Mouse (Mus musculus): ENCODE data around the gene Prkab2. TPM values are rescaled to one million over a fixed set of nuclear protein-coding genes. Genes with fewer than 3 reads are reported as not detected.

The Prkab2 gene
- polyA plus RNA-seq, 1 experiment: 2.2 TPM

- Histone ChIP-seq H3K4me1 (no peaks in the 10 kb centered on the region), H3K27me3 (replicated peaks) (no peaks in the 10 kb centered on the region), H3K4me3 (replicated peaks) (no peak overlapping the region), H3K9me3 (no peaks in the 10 kb centered on the region), H3K36me3 (replicated peaks; ENCODE audit: low read length) (no peaks in the 10 kb centered on the region)
- no peak for TF ChIP-seq GATA1 (IDR thresholded peaks at IDR 0.05; ENCODE audit: borderline replicate concordance, low read length)
- no peak for TF ChIP-seq FLI1 (IDR thresholded peaks at IDR 0.05; ENCODE audit: low read length)
Observed at GRCm38 (mm10) chr3:97648518-97648917, 9.5 kb upstream of the Prkab2 start.

- TF ChIP-seq FLI1 (IDR thresholded peaks at IDR 0.05; ENCODE audit: low read length) (no peak), GATA1 (IDR thresholded peaks at IDR 0.05; ENCODE audit: borderline replicate concordance, low read length) (no peak)
- Histone ChIP-seq H3K27me3 (replicated peaks) (no peaks in the 10 kb centered on the region), H3K36me3 (replicated peaks; ENCODE audit: low read length) (no peaks in the 10 kb centered on the region)
Observed at GRCm38 (mm10) chr3:97649022-97649421, 9.0 kb upstream of the Prkab2 start.

DNA sequence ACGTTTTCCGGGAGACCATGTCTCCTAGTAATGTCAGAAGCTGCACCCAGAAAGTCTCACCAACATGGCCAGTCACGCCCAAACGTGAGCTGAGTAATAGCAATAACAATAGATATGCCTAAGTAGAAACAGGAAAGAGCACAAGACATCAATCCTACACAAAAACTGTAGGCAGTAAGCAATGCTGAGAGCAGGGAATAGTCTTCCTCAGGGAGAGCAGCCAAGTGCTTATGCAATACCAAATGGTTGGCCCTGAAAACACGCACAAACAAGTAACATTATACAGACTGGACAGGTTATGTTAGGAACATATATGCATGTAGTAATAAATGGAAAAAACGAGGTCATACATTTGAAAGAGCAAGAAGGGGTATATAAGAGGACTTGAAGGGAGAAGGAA is 8.5 kb upstream of the Prkab2 start:
- no peaks in the 10 kb centered on the region for H3K27me3 ChIP-seq (replicated peaks)
- no peak for TF ChIP-seq FLI1 (IDR thresholded peaks at IDR 0.05; ENCODE audit: low read length)
- no peak for TF ChIP-seq GATA1 (IDR thresholded peaks at IDR 0.05; ENCODE audit: borderline replicate concordance, low read length)
- no peak overlapping the region for H3K4me3 ChIP-seq (replicated peaks)
- H3K4me1 ChIP-seq: no peaks in the 10 kb centered on the region
- H3K36me3 ChIP-seq (replicated peaks; ENCODE audit: low read length): no peaks in the 10 kb centered on the region
- peaks cover 3% of the 10 kb centered on the region for H3K9me3 ChIP-seq

More at GRCm38 (mm10) chr3:97649022-97649421, 9.0 kb upstream of the Prkab2 start:
- H3K4me3 ChIP-seq (replicated peaks): no peak overlapping the region
- no peaks in the 10 kb centered on the region for H3K4me1 ChIP-seq
- no peaks in the 10 kb centered on the region for H3K9me3 ChIP-seq

- Histone ChIP-seq H3K27me3 (replicated peaks) (no peaks in the 10 kb centered on the region), H3K36me3 (replicated peaks; ENCODE audit: low read length) (no peaks in the 10 kb centered on the region), H3K9me3 (peaks cover 8% of the 10 kb centered on the region), H3K4me1 (no peaks in the 10 kb centered on the region), H3K4me3 (replicated peaks) (no peak overlapping the region)
- TF ChIP-seq GATA1 (IDR thresholded peaks at IDR 0.05; ENCODE audit: borderline replicate concordance, low read length) (no peak), FLI1 (IDR thresholded peaks at IDR 0.05; ENCODE audit: low read length) (no peak)
Observed at GRCm38 (mm10) chr3:97651604-97652003, 6.4 kb upstream of the Prkab2 start.

DNA sequence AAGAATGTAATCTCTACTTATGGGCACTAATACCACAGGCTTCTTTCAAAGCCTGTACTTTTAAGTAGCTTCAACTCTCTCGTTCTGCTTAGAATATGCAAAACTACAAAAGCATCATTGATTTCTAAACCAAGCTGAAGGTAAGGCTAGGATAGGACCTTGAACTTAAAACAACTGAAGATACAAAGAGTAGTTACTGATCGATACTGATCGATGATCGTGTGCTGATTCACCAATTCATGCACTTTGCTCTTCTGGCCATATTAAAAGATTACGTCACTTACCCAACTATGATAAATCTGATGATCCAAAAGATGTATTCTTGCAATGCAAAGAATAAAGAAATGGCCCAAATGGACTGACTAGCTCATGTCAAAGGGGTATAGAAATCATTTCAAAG is 4.2 kb upstream of the Prkab2 start:
- Histone ChIP-seq H3K36me3 (replicated peaks; ENCODE audit: low read length) (no peaks in the 10 kb centered on the region), H3K9me3 (peaks cover 8% of the 10 kb centered on the region), H3K4me1 (peaks cover 10% of the 10 kb centered on the region), H3K27me3 (replicated peaks) (no peaks in the 10 kb centered on the region), H3K4me3 (replicated peaks) (no peak overlapping the region)
- TF ChIP-seq FLI1 (IDR thresholded peaks at IDR 0.05; ENCODE audit: low read length) (no peak), GATA1 (IDR thresholded peaks at IDR 0.05; ENCODE audit: borderline replicate concordance, low read length) (no peak)

- peaks cover 21% of the 10 kb centered on the region for H3K4me1 ChIP-seq
- H3K36me3 ChIP-seq (replicated peaks; ENCODE audit: low read length): no peaks in the 10 kb centered on the region
- H3K9me3 ChIP-seq: peaks cover 8% of the 10 kb centered on the region
- TF ChIP-seq GATA1 (IDR thresholded peaks at IDR 0.05; ENCODE audit: borderline replicate concordance, low read length) (no peak), FLI1 (IDR thresholded peaks at IDR 0.05; ENCODE audit: low read length) (no peak)
- no peaks in the 10 kb centered on the region for H3K27me3 ChIP-seq (replicated peaks)
- H3K4me3 ChIP-seq (replicated peaks): no peak overlapping the region
Observed at GRCm38 (mm10) chr3:97654901-97655300, 3.1 kb upstream of the Prkab2 start.

DNA sequence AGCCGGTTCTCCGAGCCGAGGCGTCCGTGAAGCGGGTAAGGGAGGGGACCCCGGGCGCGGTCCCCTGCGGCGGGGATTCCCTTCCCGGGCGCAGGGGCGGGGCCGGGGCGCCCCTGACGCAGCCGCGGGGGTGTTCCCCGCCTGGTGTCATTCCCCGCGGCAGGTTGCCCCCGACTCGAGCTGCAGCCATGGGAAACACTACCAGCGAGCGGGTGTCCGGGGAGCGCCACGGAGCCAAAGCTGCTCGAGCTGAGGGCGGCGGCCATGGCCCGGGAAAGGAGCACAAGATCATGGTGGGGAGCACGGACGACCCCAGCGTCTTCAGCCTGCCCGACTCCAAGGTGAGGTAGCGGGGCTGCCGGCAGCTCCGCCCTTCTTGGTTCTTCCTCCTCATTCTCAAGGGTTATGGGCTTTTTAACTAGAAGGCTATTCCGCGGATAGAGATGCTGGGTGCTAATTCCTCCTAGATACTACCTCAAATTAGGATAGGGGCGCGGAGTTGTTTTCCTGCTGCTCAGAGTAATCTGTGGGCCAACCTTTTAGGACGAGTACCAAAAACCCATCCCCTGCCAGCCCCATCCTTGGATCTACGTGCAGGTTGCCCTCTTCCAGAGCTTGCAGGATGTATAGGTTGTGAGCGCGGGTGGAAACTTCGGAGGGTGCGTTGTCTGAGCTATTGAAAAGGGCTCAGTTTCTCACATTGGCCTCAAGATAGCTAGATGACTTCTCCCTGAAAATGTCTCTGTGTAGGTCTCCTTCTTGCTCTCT is 617 bp downstream of the Prkab2 start:
- H3K27me3 ChIP-seq (replicated peaks): no peaks in the 10 kb centered on the region
- TF ChIP-seq GATA1 (IDR thresholded peaks at IDR 0.05; ENCODE audit: borderline replicate concordance, low read length): no peak
- TF ChIP-seq FLI1 (IDR thresholded peaks at IDR 0.05; ENCODE audit: low read length): no peak
- peaks cover 24% of the 10 kb centered on the region for H3K36me3 ChIP-seq (replicated peaks; ENCODE audit: low read length)
- peak overlapping the region; percentile 99 for H3K4me3 ChIP-seq (replicated peaks)
- peaks cover 47% of the 10 kb centered on the region for H3K4me1 ChIP-seq
- H3K9me3 ChIP-seq: peaks cover 8% of the 10 kb centered on the region

- Histone ChIP-seq H3K4me3 (replicated peaks) (peak overlapping the region; percentile 99), H3K27me3 (replicated peaks) (no peaks in the 10 kb centered on the region), H3K4me1 (peaks cover 52% of the 10 kb centered on the region), H3K36me3 (replicated peaks; ENCODE audit: low read length) (peaks cover 36% of the 10 kb centered on the region), H3K9me3 (peaks cover 2% of the 10 kb centered on the region; the same call in 1 of the 2 replicates)
- no peak for TF ChIP-seq FLI1 (IDR thresholded peaks at IDR 0.05; ENCODE audit: low read length)
- no peak for TF ChIP-seq GATA1 (IDR thresholded peaks at IDR 0.05; ENCODE audit: borderline replicate concordance, low read length)
Observed at GRCm38 (mm10) chr3:97659746-97660145, 1.8 kb downstream of the Prkab2 start.

GRCm38 (mm10) chr3:97661206-97661605 is 3.2 kb downstream of the Prkab2 start:
- Histone ChIP-seq H3K36me3 (replicated peaks; ENCODE audit: low read length) (peaks cover 48% of the 10 kb centered on the region), H3K4me3 (replicated peaks) (peak overlapping the region; percentile 28), H3K27me3 (replicated peaks) (no peaks in the 10 kb centered on the region), H3K9me3 (no peaks in the 10 kb centered on the region), H3K4me1 (peaks cover 64% of the 10 kb centered on the region)
- no peak for TF ChIP-seq GATA1 (IDR thresholded peaks at IDR 0.05; ENCODE audit: borderline replicate concordance, low read length)
- no peak for TF ChIP-seq FLI1 (IDR thresholded peaks at IDR 0.05; ENCODE audit: low read length)

- peaks cover 91% of the 10 kb centered on the region for H3K36me3 ChIP-seq (replicated peaks; ENCODE audit: low read length)
Observed at GRCm38 (mm10) chr3:97665525-97665924, 7.5 kb downstream of the Prkab2 start.

More at GRCm38 (mm10) chr3:97665525-97665924, 7.5 kb downstream of the Prkab2 start:
- Histone ChIP-seq H3K4me3 (replicated peaks) (no peak overlapping the region), H3K4me1 (peaks cover 42% of the 10 kb centered on the region), H3K9me3 (no peaks in the 10 kb centered on the region), H3K27me3 (replicated peaks) (no peaks in the 10 kb centered on the region)
- TF ChIP-seq GATA1 (IDR thresholded peaks at IDR 0.05; ENCODE audit: borderline replicate concordance, low read length) (no peak), FLI1 (IDR thresholded peaks at IDR 0.05; ENCODE audit: low read length) (no peak)

Measured in megakaryocyte, embryonic 14.5 days (primary cell).